Mouse (Mus musculus): Measurements from ENCODE around the gene Apom.

The Apom gene

DNA sequence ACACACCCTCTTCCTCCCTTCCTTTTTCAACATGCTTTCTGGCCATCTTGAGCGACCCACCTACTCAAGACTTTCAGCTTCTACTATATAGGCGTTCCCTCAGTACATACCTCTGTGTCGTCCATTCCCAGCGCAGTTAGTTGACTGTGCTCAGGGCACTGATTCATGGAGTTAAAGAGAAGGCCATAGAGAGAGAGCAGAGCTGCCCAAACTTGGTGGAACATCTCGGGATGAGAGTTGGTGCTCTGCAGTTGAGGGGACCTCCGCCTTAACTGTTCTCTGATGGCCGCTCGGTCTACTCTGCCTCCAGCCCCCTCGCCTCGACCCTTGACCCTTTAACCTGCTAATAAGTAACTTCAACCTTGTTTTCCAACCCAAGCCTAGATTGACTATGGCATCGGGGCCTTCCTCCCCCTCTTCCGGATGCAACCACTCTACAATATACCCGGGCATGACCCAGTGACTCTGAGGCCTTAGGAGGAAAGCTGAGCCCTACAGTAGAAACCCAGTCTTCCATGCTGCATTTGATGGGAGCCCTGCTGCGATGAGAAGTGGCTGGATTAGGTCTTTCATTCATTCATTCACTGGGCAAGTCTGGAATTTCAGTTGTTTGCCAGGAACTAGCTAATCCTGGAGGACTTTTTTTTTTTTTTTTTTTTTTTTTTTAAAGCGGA is at the start of gene Apom:
Gene Apom (minus strand): TSS at position 551 of the 674 bp plus-strand sequence.
- DNase-seq (ENCODE audit: extremely low read depth, low read depth) = no peak

DNA sequence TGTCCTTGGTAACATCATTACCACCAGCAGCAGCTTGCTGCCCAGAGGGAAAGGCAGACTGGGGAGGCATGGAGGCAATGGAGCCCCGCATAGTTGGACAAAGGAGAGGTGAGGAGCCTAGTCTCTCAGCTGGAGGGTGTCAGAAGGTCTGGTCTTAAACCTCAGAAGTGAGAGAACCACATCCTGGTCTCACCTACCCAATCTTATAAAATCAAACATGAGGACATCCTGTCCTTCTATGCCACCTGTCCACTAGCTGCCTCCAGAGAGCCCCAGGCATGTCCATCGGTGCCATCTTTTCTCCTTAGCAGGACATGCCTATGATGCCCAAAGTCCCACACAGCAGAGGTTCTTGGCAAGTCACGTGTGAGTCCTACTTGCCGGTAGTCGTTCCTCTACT is 48.2 kb upstream of the Apom start:
- DNase-seq (ENCODE audit: extremely low read depth, low read depth) = no peak

DNA sequence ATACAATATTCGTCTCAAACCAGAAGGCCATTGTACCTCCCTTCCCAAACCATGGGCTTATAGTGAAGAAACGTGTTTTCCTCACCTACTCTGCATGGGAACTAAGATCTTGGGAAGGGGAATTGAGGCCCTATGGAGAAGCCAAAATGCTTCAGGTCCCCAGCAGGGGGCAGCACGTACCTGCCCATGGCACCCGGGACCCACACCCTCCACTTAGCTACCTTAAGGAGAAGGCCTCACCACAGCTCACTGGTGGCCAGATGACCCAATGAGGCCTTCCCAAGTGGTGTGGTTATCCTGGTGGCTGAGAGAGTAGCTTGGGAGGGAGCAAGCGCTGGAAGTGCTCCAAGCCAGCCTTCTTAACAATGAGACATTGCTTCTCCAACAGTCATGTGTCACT is 46.7 kb upstream of the Apom start:
- DNase-seq (ENCODE audit: extremely low read depth, low read depth) = no peak

DNA sequence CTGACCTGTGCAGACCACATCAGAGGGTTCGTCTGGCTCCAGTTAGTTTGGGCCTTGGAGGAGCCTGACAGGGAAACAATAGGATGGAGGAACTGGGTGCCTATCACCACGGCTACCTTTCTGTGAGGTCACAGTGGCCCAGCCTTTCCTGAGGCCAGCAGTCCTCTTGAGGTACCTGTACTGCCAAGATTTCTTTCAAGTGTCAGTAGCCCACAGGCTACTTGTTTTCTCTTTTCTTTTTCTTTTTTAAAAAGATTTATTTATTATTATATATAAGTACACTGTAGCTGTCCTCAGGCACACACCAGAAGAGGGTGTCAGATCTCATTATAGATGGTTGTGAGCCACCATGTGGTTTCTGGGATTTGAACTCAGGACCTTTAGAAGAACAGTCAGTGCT is 44.1 kb upstream of the Apom start, which contains the start of gene Aif1:
Gene Aif1 (minus strand): TSS at position 101 of the 400 bp plus-strand sequence.
- DNase-seq (ENCODE audit: extremely low read depth, low read depth) = no peak

DNA sequence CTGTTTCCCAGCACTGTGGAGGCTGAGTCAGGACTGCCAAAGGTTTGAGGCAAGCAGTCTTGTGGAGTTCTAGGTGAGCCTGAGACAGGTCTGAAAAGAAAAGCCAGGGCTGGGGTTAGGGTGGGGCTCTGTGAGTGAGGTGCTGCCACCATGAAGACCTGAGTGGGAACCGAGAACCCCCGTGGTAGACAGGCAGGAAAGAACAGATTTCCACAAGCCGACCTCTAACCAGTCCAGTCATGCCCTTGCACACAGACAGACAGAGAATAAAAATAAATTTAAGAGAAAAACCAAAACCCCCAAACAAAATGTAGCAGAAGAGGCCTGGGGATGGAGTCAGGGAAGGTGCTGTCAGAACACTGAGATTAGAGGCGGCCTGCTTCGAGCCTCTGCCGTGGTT is 43.5 kb upstream of the Apom start:
- no peak for DNase-seq (ENCODE audit: extremely low read depth, low read depth)

DNA sequence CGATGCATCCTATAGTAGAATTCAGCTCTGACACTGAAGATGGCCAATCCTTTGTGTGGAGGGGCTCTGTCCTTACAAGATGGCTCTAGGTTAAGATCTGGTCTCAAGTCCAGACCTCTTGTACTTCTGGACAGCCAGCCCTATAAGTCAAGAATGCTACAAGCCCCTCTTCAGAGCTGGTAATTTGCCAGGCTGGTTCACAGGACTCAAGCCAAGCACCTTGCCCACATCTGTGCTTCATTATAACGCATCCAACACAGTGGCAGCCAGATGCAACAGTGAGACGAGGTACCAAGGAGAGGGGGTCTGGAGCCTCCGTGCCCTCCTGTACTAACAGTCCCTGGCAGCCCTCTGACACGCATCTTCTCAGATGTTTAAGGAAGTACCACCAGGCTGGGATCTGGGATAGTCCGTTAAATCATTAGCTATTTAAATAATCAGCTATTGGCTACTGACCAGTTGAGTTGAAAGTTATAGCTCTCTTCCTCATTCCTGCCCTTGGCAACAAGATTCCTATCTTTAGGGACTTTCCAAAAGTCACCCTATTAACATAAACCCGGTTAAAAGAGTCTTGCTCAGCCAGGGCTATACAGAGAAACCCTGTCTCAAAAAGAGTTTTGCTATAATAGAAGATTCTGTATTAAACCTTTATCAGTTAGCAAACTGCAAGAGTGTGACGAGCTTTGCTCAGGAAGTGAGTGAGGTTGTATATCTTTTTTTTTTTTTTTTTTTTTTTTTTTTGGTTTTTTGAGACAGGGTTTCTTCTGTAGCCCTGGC is 42.5 kb upstream of the Apom start:
- no peak for DNase-seq (ENCODE audit: extremely low read depth, low read depth)

DNA sequence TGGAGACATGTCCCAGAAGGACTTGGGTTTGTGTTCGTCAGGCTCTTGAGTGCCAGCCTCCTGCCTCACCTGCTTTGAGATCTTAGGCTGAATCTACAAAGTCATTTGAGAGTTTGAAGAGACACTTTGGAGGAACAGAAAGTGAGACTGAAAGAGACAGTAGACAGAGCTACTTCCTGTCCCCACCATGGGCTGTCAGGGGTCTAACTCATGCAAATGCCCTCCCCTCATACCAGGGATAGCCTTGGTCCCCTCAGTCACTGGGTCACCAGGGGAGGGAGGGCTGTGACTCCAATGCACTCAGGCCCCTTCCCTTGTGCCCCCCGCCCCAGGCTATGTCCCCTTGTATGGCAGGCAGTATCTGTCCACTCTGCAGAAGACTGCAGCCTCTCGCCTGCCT is 41.5 kb upstream of the Apom start:
- DNase-seq (ENCODE audit: extremely low read depth, low read depth) = no peak

DNA sequence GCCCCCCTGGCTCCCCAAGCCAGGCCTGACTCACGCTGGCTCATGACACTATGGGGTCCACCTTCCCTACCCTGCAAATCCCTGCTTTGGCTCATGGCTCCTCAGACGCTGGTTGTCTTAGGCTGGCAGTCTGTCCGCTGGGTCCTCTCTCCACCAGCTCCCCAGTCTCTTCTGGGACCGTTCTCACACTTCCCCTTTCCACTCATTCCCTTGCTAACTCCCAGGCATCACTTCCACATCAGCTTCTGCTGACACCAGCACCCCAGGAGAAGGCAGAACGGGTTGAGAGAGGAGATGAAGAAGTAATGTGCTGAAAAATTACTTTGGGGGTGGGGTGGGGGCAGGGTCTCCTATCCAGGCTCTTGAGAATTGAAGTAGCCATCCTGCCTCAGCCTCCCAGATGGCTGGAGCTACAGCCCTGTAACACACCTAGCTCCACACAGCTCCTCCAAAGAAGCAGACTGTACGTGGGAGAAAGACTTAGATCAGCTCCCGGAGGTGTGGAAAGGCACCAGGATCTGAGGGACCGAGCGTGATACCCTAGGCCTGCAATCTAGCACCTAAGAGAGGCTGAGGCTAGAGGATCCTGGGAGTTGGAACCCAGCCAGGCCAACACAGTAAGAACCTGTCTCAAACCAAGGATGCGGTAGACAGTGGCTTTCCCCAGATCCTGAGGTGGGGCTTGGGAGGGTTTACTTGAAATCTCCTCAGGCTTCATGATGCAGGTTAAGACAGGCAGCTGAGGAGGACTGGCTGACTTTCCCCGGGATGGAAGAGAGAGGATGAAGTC is 40.8 kb upstream of the Apom start:
- no peak for DNase-seq (ENCODE audit: extremely low read depth, low read depth)

DNA sequence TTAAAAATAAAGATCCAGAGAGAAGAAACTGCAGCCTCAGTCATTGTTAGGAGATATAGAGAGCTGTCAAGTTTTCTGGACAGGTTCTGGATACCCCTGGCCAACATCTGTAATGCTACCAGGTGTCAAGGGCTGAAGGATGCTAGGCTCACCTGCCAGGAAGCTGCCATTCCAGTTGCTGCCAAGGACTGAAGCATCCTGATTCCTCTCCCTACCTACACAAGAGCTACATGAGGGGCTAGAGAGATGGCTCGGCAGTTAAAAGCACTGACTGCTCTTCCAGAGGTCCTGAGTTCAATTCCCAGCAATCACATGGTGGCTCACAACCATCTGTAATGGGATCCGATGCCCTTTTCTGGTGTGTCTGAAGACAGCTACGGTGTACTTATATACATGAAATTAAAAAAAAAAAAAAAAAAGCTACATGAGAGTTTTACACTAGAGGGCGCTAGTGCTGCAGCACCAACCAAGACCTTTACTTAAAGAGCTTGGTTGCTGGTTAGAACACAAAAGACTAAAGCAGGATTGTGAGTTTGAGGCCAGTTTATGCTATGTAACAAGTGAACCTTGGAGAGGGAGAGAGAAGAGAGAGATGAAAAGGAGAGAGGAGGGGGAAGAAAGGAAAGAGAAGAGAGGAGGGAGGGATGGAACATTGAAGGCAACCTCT is 36.8 kb upstream of the Apom start:
- DNase-seq (ENCODE audit: extremely low read depth, low read depth) = peak; percentile 42

DNA sequence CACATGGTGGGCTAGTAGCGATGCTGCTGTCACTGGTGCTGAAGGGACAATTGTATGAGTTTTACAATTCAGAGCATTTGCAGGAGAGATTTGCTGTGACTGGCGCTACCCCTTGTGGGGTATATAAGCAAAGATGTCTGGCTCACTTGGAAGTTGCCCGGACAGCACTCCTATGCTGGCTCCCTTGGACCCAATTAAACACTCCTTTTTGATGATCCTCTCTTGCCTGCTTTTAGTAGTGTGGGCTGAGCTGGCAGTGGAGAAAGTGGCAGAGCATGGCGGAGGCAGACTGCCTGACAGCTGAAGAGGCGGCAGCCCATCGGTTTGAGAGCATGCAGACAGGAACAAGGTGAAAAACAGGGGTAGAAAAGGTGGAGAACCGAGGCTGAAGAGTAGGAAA is 35.9 kb upstream of the Apom start:
- no peak for DNase-seq (ENCODE audit: extremely low read depth, low read depth)

DNA sequence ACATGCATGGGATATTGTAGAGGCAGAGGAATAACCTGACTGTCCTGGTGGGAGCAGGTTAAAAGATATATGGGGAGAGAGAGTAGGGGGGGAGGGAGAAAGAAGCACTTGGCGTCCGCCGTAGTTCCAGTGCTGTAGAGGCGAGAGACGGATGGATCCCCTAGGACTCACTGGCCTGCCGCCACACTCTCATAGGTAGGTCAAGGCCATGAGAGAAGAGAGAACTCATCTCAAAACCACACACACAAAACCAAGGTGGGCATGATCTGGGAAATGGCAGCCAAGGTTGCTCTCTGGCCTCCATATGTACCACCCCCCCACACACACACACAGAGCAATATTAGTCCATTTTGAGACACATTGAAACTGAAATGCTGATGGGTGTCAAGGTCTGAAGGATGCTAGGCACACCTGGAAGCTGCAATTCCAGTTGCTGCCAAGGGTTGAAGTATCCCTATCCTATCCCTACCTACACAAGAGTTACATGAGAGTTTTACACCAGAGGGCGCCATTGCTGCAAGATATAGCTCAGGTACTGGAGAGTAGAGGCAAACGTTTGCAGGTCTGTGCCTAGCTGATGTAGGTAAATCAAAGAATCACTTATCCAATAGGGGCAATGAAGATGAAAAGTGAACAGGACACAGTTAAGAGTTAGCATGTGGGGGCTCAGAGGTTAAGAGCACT is 34.6 kb upstream of the Apom start:
- DNase-seq (ENCODE audit: extremely low read depth, low read depth) = peak; percentile 47

DNA sequence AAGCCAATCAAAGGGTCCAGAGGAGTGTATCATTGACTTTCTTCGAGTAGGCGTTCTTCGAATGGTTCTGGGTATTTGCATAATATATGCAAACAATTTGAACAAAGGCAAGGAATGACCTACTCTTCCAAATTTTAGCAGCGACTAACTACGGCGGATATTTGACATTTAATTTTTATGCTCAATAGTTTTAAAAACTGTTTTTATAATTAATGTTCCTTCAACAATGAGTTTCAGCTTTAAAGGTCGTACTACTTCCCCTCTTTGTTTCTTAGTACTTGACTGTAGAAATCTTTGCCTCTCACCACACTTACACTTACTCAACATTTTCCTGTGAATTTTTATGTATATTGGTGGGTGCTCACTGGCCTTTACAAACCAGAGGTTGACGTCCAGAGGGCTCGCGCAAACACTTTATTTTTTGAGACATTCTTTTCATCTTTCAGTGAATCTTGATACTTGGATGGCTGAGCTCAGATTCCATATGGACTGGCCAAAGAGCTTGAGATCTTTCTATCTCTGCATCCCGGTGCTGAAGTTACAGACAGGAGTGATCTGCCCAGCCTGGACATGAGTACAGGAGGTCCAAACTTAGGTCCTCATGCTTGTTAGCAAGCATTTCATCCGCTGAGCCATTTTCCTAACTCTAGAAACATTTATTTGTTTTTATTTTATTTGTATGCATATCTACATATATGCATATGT is 33.8 kb upstream of the Apom start:
- DNase-seq (ENCODE audit: extremely low read depth, low read depth) = no peak

DNA sequence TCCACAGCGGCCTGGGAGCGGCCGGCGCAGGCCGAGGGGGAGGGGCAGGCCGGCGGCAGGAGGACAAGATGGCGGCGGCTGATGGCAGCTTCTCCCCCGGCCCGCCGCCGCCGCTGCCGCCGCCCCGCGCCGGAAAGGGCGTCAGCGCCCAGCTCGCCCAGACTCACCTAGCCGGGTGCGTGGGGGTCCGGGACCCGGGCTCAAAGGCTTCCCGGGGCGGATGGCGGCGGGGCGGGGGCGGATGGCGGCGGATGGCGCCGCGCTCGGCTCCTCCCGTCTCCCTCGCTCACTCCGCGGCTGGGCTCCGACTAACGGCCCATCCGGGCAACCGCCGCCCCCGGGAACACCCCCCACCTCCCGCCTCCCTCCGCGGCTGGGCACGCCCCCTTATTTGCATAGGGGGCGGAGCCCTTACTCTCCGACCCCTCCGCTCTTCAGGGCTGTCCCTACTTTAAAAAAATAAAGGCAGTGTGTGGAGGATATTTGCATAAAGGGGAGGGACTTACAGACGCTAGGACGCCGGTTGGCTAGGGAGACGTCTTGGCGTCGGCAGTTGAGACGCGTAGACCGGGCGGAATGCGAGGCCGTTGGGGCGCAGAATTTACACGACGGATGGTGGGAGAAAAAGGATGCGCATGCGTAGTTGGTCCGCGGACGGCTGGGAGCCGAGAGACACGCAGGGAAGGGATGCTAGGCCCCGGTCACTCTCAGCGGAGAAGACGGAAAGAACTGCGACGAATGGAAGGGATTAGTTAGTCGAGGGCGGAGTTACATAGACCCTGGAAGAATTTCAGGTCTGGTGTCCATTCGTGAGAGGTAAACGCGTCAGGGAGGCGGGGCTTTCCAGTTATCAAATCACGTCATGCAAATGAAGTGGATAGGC is 33.0 kb upstream of the Apom start, which contains the start of gene Prrc2a:
Gene Prrc2a (minus strand): TSS at position 330 of the 883 bp plus-strand sequence.
- DNase-seq (ENCODE audit: extremely low read depth, low read depth) = peak; percentile 90

DNA sequence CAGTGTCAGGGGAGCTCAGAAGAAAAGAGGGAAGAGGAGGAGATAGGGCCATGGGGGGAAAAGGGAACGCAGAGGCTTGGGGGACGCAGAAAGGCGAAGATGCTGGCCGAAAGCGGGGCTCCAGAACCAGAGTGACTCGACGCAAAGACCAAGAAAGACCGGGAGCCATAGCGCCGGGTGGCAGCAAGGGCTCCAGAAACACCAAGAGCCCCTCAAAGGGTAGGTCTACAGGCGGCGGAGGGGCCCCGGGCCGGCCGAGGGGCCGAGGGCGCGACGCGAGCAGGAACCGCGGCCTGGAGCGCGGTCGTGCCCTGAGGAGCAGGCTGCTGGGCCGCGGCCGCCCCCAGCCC is 32.3 kb upstream of the Apom start:
- no peak for DNase-seq (ENCODE audit: extremely low read depth, low read depth)

DNA sequence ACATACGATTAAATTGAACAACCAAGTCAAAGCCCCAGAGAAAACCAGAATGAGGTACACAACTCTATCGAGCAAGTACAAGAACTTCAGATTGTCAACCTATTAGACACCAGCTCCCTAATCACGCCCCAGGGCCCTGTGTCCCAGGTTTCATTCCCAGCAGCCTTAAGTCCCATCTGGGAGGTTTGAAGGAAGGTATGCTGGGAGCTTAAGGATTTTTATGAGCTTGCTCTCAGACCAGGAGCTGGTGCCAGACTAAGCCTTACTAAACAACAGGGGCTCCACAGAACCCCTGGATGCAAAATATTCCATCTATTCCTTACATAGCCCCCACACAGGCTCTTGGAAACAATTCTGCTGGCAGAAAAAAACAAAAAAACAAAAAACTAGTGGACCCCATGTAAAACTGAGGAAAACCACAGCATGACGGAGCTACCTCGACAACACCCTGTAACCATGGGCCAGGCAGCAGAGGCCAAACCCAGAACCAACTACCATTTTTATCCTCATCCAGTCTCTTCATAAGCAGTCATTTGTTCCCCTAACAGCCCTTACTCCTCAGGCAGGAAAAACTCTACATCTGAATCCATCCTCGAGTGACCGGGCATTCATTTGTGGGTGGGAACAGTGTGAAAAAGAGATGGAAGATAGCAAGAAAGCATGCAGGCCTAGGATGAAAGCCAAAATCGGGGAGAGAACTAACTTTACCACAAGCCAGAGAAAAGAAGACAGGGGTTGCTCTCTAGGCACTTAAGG is 31.7 kb upstream of the Apom start:
- no peak for DNase-seq (ENCODE audit: extremely low read depth, low read depth)

DNA sequence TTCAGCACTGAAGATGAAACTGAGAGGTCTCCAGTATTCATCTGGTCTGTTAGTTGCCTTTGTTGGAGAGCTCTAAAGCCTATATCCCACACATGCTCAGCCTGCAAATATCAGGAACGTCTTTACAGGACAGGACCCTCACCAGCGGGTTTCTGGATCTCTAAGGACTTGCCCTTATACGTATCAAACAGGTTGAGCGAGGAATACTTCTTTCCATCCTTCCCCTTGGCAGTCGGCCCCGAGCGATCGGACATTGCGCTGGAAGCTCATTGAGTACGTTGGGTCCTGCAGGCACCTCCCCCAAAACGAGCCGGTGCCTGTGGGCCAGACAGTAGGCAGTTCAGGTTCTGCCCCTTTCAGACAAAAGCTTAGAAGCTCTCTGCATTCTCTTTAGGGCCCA is 30.9 kb upstream of the Apom start:
- DNase-seq (ENCODE audit: extremely low read depth, low read depth) = no peak

DNA sequence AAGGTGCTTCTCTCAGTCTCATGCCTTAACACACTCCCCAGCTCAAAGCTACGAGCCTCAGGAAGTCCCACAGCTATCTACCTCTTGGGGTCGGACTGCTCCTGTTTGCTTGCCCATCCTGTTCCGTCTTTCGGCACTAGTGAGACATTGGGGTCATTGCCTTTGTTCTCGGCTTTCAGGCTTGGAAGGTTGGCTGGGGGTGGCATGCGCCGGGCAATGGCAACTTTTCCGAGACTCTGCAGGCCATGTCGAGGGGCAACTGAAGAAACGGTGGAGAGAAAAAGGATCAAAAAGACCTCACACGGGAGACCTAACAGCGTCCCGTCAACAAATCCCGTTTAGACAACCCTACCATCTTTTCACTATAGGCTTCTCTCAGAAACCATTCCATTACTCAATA is 30.3 kb upstream of the Apom start:
- no peak for DNase-seq (ENCODE audit: extremely low read depth, low read depth)

DNA sequence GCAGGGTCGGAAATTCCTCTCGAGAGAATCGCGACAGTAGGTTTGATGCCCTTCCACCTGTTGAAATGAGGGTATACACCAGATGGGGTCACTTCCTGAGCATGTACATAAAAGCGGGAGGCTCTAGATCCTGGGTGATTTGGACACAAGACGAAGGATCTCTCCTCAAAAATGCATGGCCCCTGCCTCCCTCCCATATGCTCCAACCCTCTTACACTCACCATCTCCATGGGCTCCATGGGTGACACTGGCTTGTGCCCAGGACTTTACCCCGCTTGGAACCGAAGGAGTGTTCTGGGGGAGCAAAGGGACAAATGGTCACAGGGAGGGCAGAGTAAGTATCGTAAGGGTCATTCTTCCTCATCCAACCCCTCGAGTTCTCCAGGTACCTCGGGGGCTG is 29.6 kb upstream of the Apom start:
- DNase-seq (ENCODE audit: extremely low read depth, low read depth) = no peak

DNA sequence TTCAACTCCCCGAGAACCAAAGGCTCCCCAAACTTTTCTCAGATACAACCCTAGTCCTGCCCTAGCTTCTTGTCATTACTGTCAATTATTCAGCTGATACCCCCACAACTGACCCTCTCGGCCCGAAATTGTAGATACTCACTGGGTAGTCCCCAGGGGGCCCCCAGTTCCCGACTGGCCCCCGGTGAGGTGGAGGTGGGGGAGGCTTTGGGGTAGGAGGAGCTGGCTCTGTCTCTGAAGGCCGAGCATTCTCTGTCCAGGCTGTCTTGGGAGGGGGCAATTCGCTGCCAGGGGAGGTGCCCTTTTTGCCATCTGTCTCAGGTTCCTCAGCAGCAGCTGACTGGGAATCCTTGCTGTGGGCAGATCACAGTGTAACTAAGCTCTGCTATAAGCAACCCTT is 27.8 kb upstream of the Apom start:
- no peak for DNase-seq (ENCODE audit: extremely low read depth, low read depth)

All from MEL-GATA-1-ER (cell line).